Mouse (Mus musculus) kidney, adult 8-10 months (tissue): ENCODE results near the gene Slc35c2.

ENCODE experiments used
- DNase-seq, 2 experiments: peaks; one replicate each; pipeline ENCODE4 v3.0.0; 2022

The Slc35c2 gene

DNA sequence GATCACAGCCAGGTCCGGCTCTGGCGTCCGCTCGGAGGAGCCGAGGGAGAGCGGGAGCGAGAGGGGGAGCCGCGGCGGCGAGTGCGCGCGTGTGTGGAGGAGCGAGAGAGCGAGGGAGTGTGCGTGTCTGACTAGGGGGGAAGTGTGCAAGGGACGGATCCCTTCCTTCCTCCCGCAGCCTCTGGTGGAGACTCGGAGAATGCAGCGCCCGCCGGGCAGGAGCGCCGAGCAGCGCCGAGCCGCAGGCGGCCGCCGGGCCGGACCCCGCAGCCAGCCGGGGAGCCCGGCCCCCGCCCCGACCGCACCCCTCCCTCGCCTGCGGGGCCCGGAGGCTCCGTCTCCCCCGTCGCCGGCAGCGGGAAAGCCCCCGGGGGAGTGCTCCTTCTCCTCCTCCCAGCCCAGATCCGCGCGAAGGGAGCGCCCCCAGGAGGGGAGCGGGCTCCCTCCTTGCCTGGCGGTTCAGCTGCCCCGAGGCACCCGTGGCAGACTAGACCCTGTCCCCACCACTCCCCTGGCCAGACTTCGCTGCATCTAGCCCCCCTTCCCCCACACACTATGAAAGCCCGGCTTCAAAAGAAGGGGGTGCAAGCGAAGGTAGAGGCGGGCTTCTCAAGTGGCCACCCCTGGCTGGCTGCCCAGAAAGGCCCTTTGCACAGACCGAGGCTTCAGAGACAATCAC, 52.9 kb downstream of the Slc35c2 start, which contains the start of gene Cdh22:
Gene Cdh22 (minus strand): TSS at position 241 of the 679 bp plus-strand sequence.
- DNase-seq = peak in 1 of 2 experiments; percentile 10

DNA sequence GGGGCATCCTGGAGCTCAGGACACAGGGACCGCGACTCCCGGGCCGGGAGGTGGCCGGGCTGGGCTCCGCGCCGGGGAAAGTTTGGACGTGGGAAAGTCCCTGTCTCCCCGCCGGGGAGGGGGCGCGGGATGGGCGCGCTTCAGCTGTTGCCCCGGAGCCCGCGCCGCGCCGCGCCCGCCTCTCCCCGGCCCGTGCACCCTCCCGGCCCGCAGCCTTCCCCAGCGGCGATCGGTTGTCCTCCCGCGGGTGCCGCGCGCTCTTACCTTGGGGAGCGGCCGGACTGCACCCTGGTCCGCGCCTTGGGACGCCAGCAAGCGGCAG, 53.4 kb downstream of the Slc35c2 start:
- no peak for DNase-seq

- DNase-seq = peak in 1 of 2 experiments; percentile 29
Measured at GRCm38 (mm10) chr2:165233491-165234290, 54.0 kb downstream of the Slc35c2 start.

DNA sequence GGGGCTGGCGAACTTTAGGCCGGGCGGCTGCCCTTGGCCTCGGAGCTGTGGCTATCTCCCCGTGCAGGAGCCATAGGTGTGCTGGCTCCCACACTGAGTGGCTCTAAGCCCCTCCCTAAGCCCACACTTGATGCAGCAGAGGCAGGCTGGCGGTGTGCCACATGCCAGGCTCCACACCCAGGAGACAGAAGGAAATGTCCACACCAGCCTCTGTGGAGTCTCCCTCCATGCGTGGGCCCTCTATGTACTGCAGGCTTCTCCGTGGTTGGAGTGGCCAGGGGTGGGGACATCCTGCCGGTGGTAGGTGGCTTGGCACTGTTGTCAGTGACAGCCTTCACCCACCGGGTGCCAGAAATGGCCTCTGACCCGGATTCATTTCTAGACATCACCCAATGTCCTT, 58.6 kb downstream of the Slc35c2 start:
- no peak for DNase-seq
